Mouse (Mus musculus): ENCODE results near the gene Plbd1.

The Plbd1 gene

DNA sequence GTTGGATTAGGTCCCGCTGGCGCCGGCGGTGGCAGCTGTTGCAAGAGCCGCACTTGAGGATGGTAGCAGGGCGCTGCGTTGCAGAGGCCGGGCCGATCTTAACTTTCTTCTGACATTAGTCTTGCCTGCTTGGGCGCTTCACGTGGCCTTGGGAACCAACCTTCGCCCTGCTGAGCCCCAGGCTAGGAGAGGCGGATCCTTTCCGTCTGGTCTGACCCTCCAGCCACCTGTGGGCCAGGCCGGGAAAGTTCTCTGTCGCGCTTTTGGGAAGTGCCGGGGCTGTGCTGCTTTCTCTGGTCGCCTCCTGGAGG is at the start of gene Plbd1:
TSS of gene Plbd1 (minus strand) at position 223 of the 311 bp plus-strand sequence.
- DNase-seq, result no peak

DNA sequence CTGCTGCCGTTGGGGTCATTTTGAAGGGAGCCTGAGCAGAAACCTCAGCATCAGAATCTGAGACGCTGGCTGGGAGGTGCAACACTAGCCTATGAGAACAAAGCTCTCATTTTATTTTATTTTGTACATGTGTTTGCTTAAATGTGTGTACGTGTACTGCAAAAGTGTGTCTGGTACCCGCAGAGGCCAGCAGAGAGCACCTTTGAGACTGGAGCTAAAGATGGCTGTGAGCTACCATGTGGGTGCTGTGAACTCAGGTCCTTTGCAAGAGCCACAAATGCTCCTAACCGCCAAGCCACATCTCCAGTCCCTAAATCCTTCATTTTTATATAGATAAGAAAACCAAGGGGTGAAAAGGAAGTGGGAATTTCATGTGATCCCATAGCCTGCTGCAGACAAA is 48.7 kb upstream of the Plbd1 start:
- DNase-seq, result no peak

DNA sequence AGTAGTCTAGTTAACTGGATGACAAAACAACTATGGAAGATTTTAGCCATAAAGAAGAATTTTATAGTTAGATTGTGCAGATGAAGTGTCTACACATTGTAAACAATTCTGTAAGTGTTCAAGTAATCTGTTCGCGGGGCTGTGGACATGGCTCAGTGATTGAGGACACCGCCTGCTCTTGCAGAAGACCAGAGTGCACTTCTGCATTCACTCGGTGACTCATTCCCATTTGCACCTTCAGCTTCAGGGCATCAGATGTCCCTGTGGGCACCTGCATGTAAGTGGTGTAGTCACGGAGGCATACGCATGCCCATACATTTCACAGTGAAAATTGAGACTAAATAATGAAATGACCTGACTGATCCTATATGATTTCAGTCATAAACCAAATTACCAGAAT is 46.9 kb upstream of the Plbd1 start:
- no peak for DNase-seq

DNA sequence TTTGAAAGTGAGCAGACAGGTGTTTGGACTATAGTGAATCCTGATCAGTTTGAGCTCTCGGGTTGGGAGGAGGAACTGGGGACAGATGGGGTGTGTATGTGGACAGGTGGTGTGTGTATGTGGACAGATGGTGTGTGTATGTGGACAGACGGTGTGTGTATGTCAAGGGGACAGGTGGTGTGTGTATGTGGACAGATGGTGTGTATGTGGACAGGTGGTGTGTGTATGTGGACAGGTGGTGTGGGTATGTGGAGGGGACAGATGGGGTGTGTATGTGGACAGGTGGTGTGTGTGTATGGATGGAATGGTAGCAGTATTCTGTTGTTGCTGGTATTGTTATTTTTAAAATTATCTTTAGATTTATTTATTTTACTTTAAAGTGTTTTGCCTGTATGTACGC is 40.1 kb upstream of the Plbd1 start:
- no peak for DNase-seq

DNA sequence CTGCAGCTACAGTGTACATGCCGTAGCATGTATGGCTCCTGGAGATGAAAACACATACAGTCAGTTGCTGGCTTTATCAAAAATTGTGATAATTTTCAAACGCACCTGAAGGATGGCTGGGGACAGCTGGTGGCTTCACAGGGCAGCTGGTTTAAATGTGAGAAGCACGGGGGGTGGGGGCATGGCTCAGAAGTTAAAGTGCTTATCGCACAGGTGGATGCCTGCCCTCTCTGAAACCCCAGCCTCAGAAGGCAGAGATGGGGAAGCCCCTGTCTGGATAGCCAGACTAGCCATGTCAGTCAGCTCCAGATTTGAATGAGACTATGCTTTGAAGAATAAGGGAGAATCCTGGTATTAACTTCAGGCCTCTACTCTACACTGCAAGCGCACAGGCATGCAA is 39.5 kb upstream of the Plbd1 start:
- no peak for DNase-seq

DNA sequence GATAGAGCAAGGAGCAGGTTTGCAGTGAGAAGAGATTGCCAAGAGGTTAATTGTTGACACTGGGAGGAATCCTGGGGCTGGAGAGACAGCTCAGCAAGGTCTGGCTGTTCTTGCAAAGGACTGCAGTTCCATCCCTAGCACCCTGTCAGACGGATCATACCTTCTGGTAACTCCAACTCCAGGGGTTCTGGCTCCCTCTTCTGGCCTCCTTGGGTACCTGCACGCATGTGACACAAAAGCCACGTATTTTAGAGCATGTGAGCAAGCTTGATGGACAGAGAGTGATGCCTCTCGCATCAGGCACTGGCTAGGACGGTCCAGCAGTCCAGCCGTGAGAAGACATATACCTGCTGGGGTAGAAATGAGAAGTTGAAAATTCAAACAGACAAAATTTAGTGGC is 29.6 kb upstream of the Plbd1 start:
- DNase-seq, result no peak

DNA sequence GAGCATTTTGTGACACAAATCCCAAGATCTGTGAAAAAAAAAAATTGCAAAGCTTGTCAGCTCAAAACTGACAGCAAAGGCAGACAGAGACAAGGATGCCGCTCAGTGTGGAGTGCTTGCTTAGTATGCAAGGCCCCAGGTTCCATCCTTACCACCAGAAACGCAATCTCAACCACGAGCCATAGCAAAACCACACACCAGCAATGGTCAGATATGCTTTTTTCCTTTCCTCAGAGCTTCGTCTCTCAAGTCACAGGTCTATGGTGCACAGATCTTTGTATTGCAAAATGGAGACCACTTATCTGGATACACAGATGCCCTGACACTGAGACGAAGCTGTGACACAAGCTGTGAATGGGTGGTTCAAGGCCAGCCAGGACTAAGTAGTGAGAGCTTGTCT is 28.8 kb upstream of the Plbd1 start:
- no peak for DNase-seq

DNA sequence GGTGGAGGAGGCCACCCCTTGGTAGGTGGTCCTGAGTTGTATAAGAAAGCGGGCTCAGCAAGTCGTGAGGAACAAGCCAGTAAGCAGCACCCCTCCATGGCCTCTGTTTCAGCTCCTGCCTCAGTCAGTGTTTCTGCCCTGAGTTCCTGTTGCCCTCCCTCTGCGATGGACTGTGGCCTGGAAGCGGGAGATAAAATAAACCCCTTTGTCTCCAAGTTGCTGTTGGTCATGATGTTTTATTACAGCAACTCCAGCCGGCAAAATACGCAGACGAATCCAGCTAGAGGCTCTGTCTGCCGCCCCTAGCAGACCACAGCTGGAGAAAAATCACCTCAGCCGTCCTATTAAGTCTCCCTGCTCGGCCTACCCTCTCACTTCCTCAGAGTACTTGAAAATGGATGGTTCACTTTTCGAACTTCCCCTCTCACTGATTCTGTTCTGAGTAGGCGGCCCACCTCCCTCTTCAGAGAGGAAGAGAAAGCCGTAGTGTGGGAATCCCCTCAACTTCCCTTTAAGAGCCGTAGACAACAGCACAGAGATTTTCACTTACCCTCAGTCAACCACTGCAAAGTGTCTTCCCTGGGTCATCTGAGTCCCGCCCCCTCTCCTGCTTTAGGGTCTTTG is 28.2 kb upstream of the Plbd1 start:
- no peak for DNase-seq

DNA sequence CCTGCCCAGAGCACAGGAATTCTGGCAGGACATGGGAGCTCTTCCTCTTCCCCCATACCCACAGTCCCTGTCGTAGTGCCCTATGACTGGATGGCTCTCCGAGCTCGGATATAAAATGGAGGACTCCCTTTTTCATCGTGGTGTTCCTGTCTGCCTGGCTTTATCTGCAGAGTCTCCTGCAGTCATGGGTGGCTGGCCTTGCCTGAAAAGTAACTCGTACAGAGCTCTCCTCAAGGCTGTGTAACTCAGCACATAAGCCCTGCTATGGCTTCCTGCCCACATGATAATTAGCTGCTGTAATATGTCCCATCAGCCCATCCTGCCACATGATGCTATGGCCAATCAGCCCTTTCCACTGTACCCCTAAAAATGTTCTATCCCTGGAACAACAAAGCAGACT is 23.7 kb upstream of the Plbd1 start:
- DNase-seq, result no peak

DNA sequence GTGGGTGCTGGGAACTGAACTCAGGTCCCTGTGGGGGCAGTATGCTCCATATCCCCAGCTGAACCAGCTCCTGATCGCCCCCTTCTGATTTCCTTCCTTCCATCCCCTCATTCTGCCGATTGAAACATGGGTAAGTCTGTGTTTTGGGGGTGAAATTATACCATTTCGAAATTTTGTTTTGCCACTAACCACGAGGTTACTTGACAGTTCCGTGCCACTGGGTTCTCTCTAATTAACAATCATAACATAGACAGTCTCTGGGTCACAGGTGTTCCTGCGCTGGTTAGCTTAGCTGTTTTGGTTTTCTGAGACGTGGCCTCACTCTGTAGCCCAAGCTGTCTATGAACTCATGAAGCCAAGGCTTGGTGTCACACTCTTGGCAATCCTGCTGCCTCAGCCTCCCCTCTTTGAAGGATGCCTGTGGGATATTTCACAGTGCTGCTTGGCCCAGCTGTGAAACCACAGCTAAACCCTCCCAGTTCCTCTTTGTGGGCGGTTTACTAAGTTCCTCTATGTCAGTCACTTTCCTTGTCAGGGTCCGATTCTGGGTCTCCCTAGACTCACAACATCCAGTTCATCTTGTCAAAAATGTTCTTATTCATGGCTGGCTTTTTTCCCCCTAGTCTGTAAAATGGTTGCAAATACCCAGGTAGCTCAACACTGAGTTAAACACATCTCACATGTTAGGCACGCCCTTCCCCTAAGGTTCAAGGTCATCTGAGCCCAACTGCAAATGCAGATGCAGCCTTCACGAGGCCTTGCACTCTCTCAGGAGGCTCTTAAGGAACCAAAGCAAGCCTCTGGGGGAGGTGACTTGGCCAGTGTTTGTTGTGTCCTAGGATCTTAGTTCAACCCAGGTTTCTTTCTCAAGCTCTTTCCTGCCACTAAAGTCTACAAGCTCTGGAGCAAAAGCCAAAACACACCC is 21.9 kb upstream of the Plbd1 start:
- DNase-seq, result no peak

DNA sequence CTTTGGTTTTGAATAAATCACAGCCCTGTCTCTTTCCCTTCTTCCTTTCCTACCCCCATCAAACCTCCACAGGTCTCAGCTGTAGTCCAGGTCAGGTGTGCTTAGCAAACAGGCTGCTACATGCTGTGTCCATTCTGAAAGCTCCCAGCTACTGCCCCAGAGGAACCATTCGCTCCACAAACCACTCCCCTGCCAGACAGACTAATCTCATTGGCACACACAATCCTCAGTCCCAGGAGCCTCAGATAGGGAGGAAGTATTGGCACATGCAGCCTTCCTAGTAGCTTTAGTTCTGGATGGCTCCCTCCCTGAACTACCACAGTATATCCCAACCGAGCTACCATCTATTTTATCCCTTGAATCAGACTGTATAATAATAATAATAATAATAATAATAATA is 17.7 kb upstream of the Plbd1 start:
- DNase-seq, result no peak

DNA sequence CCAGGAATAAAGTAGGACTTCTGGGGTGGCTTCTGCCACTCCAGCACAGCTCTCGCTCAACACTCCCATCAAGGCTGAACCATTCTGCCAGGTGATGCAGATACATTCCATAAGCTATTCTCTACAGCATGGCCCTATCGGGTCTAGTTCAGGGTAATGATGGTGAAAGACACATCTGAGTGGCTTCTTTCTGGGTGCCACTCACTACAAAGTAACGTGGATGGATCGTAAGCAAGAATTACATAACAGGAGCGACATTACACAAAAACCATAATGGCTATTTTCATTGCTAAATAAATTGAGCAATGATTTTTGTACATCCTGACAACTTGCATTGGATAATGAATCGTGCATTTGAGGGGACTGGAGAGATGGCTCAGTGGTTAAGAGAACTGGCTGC is 13.2 kb upstream of the Plbd1 start:
- no peak for DNase-seq

DNA sequence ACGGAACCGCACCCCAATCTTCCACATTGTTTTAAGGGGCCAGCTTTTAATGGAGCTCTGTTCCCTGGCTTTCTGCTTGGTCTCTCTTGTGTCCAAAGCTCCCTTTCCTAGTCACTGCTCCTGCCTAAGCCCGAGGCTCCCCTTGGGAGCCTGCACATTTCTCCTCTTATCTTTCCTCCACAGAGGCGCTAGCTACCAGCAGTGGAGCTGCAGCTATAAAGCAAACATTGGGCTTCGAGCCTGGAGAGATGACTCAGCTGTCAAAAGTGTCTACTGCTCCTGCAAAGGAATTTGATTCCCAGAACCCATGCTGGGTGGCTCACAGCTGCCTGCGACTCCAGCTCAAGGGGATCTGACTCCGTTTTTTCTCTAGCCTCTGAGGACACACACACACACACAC is 10.7 kb upstream of the Plbd1 start:
- no peak for DNase-seq

DNA sequence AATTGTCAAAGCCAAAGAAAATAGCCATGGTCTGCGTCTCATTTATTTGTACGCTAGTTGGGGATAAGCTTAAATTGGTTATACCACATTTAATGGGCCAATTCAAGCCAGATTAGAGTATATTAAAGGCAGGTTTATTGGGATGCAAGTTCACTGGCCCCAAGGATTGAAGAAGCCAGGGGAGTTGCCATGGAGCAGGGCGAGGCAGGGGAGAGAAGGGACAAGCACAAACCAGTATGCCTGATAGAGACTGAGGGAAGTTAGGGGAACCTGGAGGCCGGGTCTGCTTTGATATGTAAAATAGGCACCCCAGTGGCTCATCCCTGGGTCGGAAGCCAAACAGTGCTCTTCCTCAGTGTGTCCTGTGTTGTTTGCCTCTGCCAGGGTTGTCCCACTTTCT is 7.5 kb upstream of the Plbd1 start:
- DNase-seq, result no peak

DNA sequence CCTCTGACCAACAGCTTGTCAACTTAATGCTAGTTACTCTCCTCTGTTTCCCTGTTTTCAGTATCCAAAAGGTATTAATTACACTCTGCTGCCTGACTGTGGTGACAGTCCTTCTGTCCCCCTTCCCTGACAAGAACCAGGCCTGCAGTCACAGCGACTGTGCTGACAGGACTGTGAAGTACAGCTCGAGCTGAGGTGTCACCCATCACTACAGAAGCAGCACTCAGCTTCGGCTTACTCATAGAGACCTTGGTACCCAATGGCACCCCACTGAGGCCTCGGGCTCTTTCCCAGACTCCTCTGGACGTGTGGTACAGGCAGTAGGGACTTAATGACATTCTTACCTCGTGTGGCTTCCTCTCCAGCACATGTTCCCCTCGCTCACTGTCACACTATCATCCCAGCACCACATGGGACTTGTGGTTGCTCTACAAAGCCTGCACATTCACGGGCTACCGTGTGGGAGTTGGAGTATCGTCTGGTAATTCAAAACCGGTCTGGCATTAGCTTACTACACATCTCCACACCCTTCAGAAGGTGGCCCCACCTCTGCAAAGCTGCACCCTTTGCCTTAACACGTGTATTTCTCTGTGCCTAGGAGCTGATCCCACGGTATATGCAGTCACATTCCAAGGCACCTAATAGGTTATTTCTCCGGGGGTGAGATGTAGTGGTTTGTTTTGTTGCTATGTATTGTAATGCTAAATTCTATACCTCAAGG is 6.7 kb upstream of the Plbd1 start:
- no peak for DNase-seq

DNA sequence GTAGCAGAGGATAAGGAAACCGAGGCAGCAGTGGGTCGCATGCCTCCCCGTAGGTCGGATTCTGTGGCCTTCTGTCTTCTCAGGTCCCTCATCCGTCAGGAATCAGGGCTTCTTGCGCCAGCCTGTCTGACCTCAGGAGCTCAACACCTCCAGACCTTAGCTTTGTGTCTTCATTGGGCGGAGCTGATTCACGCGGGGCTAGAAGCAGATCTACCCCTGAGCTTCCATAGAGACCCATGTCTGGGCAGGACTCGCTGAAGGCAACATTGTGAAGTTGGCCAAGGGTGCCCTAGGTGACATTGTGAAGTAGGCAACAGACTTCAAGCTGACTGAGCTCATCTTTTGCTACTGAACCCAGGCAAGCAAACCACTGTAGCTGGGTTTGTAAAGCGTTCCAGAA is 335 bp upstream of the Plbd1 start:
- DNase-seq, result no peak

DNA sequence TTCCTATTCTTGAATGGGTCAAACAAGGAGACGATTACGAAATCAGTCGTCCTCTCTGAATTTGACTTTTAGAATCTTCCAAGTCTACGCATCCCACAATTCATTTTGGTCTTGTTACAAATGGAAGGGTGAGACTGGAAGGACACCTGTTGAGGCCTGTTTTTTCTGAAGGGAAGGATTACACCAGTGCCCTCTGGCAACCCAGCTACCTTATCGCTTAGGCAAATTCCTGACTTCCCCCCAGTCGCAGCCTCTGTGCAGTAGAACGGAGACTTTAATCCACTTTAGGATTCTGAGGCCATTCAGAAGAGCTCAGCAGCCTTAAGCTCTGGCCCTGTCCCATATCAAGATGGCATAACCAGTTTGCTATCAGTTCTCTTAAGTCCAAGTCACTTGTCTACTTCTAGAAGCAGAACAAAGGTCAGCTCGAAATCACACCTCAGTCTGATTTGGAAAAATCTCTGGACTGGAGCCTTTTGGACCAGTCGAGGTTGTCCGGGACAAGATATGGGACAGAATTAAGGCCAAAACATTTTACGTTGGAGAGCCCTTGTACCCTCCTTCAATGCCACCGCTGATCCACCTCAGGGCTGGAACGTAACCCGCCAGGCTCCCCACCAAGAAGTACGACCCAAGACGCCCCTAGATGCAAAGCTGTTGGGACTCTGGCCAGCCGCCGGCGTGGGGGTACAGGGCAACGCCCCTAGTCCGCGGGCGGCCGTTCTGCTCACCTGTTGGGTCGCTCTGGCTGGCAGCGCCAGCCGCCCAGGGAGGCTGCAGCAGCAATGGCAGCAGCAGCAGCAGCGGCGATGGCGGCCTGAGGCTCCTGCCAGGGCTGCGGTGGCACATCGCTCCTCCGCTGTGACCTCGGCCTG is 660 bp downstream of the Plbd1 start:
- no peak for DNase-seq

DNA sequence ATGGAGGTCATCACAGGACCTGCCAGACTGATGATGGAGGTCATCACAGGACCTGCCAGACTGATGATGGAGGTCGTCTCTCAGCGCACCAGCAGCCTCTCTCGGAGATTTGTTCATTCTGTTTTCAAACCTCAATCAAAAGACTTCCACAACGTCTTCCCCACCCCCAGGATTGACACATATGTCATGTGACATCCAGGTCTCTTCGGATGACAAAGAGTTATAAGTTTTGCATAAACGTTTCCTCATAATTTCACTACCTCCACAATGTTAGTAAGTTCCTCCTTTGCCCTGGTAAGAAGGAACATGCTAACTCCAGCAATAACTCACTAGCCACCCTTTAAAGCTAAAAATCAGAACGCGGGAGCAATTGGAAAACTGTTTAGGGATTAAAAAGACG is 2.5 kb downstream of the Plbd1 start:
- no peak for DNase-seq

DNA sequence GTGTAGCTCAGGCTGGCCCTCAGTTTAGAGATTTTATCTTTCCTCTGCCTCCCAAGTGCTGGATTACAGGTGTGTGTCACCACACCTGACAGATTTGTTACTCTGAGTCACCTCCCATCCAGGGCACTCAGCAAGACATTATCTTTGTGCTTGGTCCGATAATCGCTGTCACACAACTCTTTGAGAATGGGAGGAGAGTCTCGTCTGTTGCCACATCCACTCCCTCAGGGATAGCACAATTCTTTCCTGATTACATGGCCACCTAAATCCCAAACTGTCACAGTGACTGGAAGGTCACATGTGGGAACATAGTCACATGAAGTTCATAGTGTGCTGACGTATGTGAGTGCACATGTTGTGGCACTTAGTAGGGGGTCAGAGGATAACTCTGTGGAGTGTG is 3.4 kb downstream of the Plbd1 start:
- DNase-seq, result no peak

DNA sequence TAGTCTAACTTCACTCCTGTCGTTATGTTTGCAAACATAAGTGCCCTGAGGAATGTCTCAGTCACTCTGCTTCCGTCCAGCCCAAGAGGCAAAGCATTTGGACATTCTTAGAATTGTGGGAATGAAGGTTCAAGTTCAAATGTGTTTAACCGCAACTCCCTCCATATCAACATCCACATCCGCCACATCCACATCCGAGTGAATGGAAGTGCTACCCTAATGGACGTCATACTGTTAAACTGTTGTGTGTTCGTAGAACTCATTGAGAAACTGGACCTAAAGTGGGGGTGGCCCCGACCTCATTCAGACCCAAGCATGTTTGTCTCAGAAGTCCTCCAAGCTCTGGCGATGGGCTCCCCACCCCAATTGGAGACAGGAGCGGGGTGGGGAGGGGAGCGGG is 5.9 kb downstream of the Plbd1 start:
- no peak for DNase-seq

DNA sequence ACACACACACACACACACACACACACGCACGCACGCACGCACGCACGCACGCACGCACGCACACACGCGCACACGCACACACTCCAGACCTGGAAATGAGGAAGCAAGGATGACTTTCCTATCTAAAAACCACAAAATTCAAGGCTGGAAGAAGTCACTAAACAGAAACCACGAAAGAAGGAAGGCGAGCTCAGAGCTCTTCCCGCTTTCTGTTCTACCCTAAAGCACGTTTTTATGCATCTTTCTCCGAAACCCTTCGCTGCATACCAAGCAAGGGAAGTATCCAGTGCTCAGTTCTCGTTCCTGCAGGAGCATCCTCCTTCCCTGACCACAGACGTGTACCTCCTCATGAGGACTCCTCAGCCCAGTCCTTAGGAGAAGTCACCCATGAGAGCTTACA is 7.3 kb downstream of the Plbd1 start:
- DNase-seq, result no peak

DNA sequence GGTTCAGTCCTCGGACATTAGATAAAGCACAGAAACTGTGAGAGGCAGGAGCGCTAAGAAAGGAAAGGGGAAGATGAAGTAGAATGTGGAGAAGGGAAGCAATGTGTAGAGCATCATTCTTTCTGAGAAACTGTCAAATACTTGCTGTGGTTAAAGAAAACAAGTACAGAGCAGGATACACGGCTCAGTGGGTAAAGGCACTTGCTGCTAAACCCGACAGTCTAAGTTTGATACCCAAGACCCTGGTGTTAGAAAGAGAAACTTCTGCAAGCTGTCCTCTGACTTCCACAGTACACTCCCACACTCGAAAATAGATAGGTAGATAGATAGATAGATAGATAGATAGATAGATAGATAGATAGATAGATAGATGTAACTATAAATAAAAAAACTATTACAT is 8.4 kb downstream of the Plbd1 start:
- no peak for DNase-seq

DNA sequence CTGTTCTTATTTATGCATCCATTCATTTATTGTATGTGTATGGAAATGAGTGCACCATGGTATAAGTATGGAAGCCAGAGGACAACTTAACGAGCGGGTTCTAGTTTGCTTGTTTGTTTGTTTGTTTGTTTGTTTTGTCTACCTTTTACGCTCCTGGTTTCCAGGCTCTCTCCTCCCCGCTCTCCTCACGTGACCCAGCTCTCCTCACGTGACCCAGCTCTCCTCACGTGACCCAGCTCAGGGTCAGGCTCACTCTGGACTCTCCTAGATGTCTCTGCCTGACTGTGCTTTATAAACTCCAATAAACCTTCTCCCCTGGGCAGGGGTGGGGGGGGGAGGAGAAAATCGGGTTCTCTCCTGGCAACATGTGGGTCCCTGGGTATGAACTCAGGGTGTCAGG is 11.1 kb downstream of the Plbd1 start:
- DNase-seq, result no peak

Data from cerebellum, adult 11 months (tissue).